Comparison of ENCODE assay signal across 11 mouse cellular contexts in genomic region chr17:29297813-29298212, GRCm38 (mm10). TPM values are rescaled to one million over a fixed set of nuclear protein-coding genes. Genes with fewer than 3 reads are reported as not detected.
A peak's percentile ranks its signal among the peaks of the same experiment; 100 is the strongest.
DNase-seq lines count a peak whose midpoint lies in the region; ATAC-seq and TF ChIP-seq lines count a peak whose summit lies in the region.
"Had no signal": no experiment of that assay in that cellular context is flagged by ENCODE, and none has a peak within 500 bp of the region (broad histone marks: within the 10 kb centered on the region; RNA-seq: fewer than 3 reads in every experiment).

No protein-coding gene starts in this region.

- H3K36me3 ChIP-seq in kidney, embryonic 14.5 days (ENCODE audit: control insufficient read depth, insufficient read depth, low read length), result peaks cover 19% of the 10 kb centered on the region; the same call in 1 of the 2 replicates
- H3K36me3 ChIP-seq in thymus, adult 2 months (ENCODE audit: control insufficient read depth, insufficient read depth, low read length), result no peaks in the 10 kb centered on the region; the same call in 1 of the 2 replicates
- H3K36me3 ChIP-seq in limb, embryonic 14.5 days (ENCODE audit: control insufficient read depth, insufficient read depth, low read length), result peaks cover 51% of the 10 kb centered on the region

- H3K27me3 ChIP-seq in kidney, embryonic 14.5 days (ENCODE audit: control insufficient read depth, insufficient read depth, low read length), result no peaks in the 10 kb centered on the region
- H3K27me3 ChIP-seq in thymus, adult 2 months (ENCODE audit: control insufficient read depth, insufficient read depth, low read length), result no peaks in the 10 kb centered on the region
- no peaks in the 10 kb centered on the region for H3K27me3 ChIP-seq in limb, embryonic 14.5 days (ENCODE audit: control insufficient read depth, insufficient read depth, low read length)
- H3K27me3 ChIP-seq: heart, embryonic 13.5 days had no signal

- ATAC-seq in kidney, embryonic 14.5 days (ENCODE audit: low FRiP score, low TSS enrichment), result no peak
- no peak for ATAC-seq in limb, embryonic 14.5 days (ENCODE audit: low FRiP score, low read depth)

- no peak for TF ChIP-seq CTCF in thymus, adult 2 months (IDR thresholded peaks at IDR 0.05; ENCODE audit: borderline replicate concordance, control insufficient read depth, extremely low read depth, insufficient read depth, low read length, poor library complexity)

- peak overlapping the region; percentile 79 for H3K27ac ChIP-seq in kidney, embryonic 14.5 days (ENCODE audit: low read depth, low read length)
- H3K27ac ChIP-seq in thymus, adult 2 months (ENCODE audit: control insufficient read depth, insufficient read depth, low read length), result no peak overlapping the region
- 0 out of 2 replicates have a peak overlapping the region, but pooled peaks have one; percentile 33 for H3K27ac ChIP-seq in limb, embryonic 14.5 days (replicated peaks; ENCODE audit: low read depth, low read length)
- H3K27ac ChIP-seq: heart, embryonic 13.5 days; macrophage had no signal

- TF ChIP-seq POLR2A in thymus, adult 2 months (IDR thresholded peaks at IDR 0.05; ENCODE audit: control insufficient read depth, extremely low read depth, insufficient read depth, low read length, poor library complexity), result no peak
- TF ChIP-seq POLR2A in limb, embryonic 14.5 days (IDR thresholded peaks at IDR 0.05; ENCODE audit: borderline replicate concordance, extremely low read depth, insufficient read depth, insufficient read length), result no peak

- no peak for DNase-seq in kidney, postnatal 14 days
- peak; percentile 19 for DNase-seq in thymus, adult 2 months
- DNase-seq in thymus, postnatal 10 days (ENCODE audit: low spot score in 2 of 2), result no peak
- no peak for DNase-seq in limb, embryonic 14.5 days (ENCODE audit: low spot score)
- DNase-seq in right cerebral cortex, adult 18-20 months, result no peak
- no peak for DNase-seq in cerebellum, postnatal 14 days
- DNase-seq: adrenal gland, adult 8-10 months; cerebellum, adult 9-10 months had no signal

- WGBS in kidney, embryonic 14.5 days, result 68% methylated on average over 6 of the region's 6 CpGs
- 14% methylated on average over 6 of the region's 6 CpGs for WGBS in thymus, adult 2 months
- WGBS in limb, embryonic 14.5 days, result 72% methylated on average over 6 of the region's 6 CpGs

- H3K4me3 ChIP-seq in kidney, embryonic 14.5 days (ENCODE audit: low read length), result no peak overlapping the region
- H3K4me3 ChIP-seq in thymus, adult 2 months (ENCODE audit: control insufficient read depth, insufficient read depth, low read length), result no peak overlapping the region
- no peak overlapping the region for H3K4me3 ChIP-seq in limb, embryonic 14.5 days (replicated peaks; ENCODE audit: low read length)
- H3K4me3 ChIP-seq: heart, embryonic 13.5 days had no signal

- 0 out of 2 replicates have a peak overlapping the region, but pooled peaks have one; percentile 15 for H3K4me2 ChIP-seq in kidney, embryonic 14.5 days (replicated peaks; ENCODE audit: low read depth, low read length)
- no peak overlapping the region for H3K4me2 ChIP-seq in limb, embryonic 14.5 days (replicated peaks; ENCODE audit: low read depth, low read length, severe bottlenecking)
- H3K4me2 ChIP-seq: heart, embryonic 13.5 days had no signal

- H3K9me3 ChIP-seq in kidney, embryonic 14.5 days (ENCODE audit: control insufficient read depth, low read length), result no peaks in the 10 kb centered on the region
- no peaks in the 10 kb centered on the region for H3K9me3 ChIP-seq in limb, embryonic 14.5 days (ENCODE audit: control insufficient read depth, low read length)
- H3K9me3 ChIP-seq: heart, embryonic 13.5 days had no signal

- H3K9ac ChIP-seq in kidney, embryonic 14.5 days (ENCODE audit: low read depth, low read length), result no peak overlapping the region
- no peak overlapping the region for H3K9ac ChIP-seq in limb, embryonic 14.5 days (ENCODE audit: low read depth, low read length, severe bottlenecking)
- H3K9ac ChIP-seq: heart, embryonic 13.5 days had no signal

- H3K4me1 ChIP-seq in kidney, embryonic 14.5 days (ENCODE audit: control insufficient read depth, insufficient read depth, low read length), result peaks cover 49% of the 10 kb centered on the region
- H3K4me1 ChIP-seq in thymus, adult 2 months (replicated peaks; ENCODE audit: control insufficient read depth, insufficient read depth, low read length), result peaks cover 14% of the 10 kb centered on the region
- peaks cover 8% of the 10 kb centered on the region for H3K4me1 ChIP-seq in limb, embryonic 14.5 days (ENCODE audit: control insufficient read depth, insufficient read depth, low read length)

RNA-seq across cellular contexts. Expression of gene Pi16, which starts 19.7 kb away (rescaled TPM):
- 0.32 and 0.90 TPM in 2 replicates for polyA plus RNA-seq in kidney, embryonic 14.5 days (2014; fragmentation: Nextera tagmentation; extraction: Ambion mirVana)
- polyA plus RNA-seq in thymus, adult 2 months (2012; rRNA removed), result 22.7 and 24.5 TPM in 2 replicates
- 2.0 and 2.6 TPM in 2 replicates for polyA plus RNA-seq in limb, embryonic 14.5 days (2012; rRNA removed)
- 1.4 and 2.2 TPM in 2 replicates for polyA plus RNA-seq in limb, embryonic 14.5 days (2014; fragmentation: Nextera tagmentation; extraction: Ambion mirVana)

RNA-seq across cellular contexts. Expression of gene BC004004, which starts 29.2 kb away (rescaled TPM):
- polyA plus RNA-seq in kidney, embryonic 14.5 days (2014; fragmentation: Nextera tagmentation; extraction: Ambion mirVana), result 59.8 and 63.3 TPM in 2 replicates
- 46.0 and 61.3 TPM in 2 replicates for polyA plus RNA-seq in thymus, adult 2 months (2012; rRNA removed)
- 58.7 and 64.6 TPM in 2 replicates for polyA plus RNA-seq in limb, embryonic 14.5 days (2012; rRNA removed)
- 85.3 and 87.6 TPM in 2 replicates for polyA plus RNA-seq in limb, embryonic 14.5 days (2014; fragmentation: Nextera tagmentation; extraction: Ambion mirVana)

RNA-seq across cellular contexts. Expression of gene Ppil1, which starts 33.8 kb away (rescaled TPM):
- polyA plus RNA-seq in kidney, embryonic 14.5 days (2014; fragmentation: Nextera tagmentation; extraction: Ambion mirVana), result 161 and 169 TPM in 2 replicates
- 57.1 and 65.9 TPM in 2 replicates for polyA plus RNA-seq in thymus, adult 2 months (2012; rRNA removed)
- polyA plus RNA-seq in limb, embryonic 14.5 days (2012; rRNA removed), result 76.5 and 78.5 TPM in 2 replicates
- polyA plus RNA-seq in limb, embryonic 14.5 days (2014; fragmentation: Nextera tagmentation; extraction: Ambion mirVana), result 130 and 132 TPM in 2 replicates

RNA-seq across cellular contexts. Expression of gene Mtch1, which starts 49.9 kb away (rescaled TPM):
- 297 and 364 TPM in 2 replicates for polyA plus RNA-seq in kidney, embryonic 14.5 days (2014; fragmentation: Nextera tagmentation; extraction: Ambion mirVana)
- polyA plus RNA-seq in thymus, adult 2 months (2012; rRNA removed), result 332 and 354 TPM in 2 replicates
- 469 and 541 TPM in 2 replicates for polyA plus RNA-seq in limb, embryonic 14.5 days (2012; rRNA removed)
- polyA plus RNA-seq in limb, embryonic 14.5 days (2014; fragmentation: Nextera tagmentation; extraction: Ambion mirVana), result 420 and 443 TPM in 2 replicates

RNA-seq across cellular contexts. Expression of gene Cpne5, which starts 59.8 kb away (rescaled TPM):
- 11.3 and 12.3 TPM in 2 replicates for polyA plus RNA-seq in kidney, embryonic 14.5 days (2014; fragmentation: Nextera tagmentation; extraction: Ambion mirVana)
- 4.6 and 5.0 TPM in 2 replicates for polyA plus RNA-seq in thymus, adult 2 months (2012; rRNA removed)
- polyA plus RNA-seq in limb, embryonic 14.5 days (2012; rRNA removed), result 14.7 and 17.9 TPM in 2 replicates
- 13.3 and 14.7 TPM in 2 replicates for polyA plus RNA-seq in limb, embryonic 14.5 days (2014; fragmentation: Nextera tagmentation; extraction: Ambion mirVana)
- polyA plus RNA-seq: macrophage had no signal
